Mouse (Mus musculus): Measurements from ENCODE around the gene Sos2.
"Not testable (repeated sequence)": the region's sequence is repeated elsewhere in the genome, so short reads cannot be mapped to it uniquely, and the experiment has no call there.

The Sos2 gene

GRCm38 (mm10) chr12:69674576-69675537 lies 6.8 kb downstream of the Sos2 start:
- no peak for DNase-seq

- no peak for DNase-seq
These were observed 7.5 kb downstream of the Sos2 start for GRCm38 (mm10) chr12:69674176-69674575.

GRCm38 (mm10) chr12:69666721-69667120 lies 14.9 kb downstream of the Sos2 start:
- peak; percentile 30 to 58 for DNase-seq

- no peak for DNase-seq
These were observed 20.0 kb downstream of the Sos2 start for GRCm38 (mm10) chr12:69661658-69662057.

DNA sequence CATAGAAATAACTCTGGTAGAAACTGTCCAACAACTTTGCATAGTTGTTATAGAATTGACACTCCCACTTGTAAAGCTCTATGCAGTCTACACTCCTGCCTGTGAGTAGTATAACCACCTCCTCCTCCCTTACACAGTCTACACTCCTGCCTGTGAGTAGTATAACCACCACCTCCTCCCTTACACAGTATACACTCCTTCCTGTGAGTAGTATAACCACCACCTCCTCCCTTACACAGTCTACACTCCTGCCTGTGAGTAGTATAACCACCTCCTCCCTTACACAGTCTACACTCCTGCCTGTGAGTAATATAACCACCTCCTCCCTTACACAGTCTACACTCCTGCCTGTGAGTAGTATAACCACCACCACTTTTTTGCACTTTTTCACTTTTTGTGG lies 27.7 kb downstream of the Sos2 start:
- DNase-seq: not testable (repeated sequence)

- no peak for DNase-seq
These were observed 32.1 kb downstream of the Sos2 start for GRCm38 (mm10) chr12:69649511-69649910.

DNA sequence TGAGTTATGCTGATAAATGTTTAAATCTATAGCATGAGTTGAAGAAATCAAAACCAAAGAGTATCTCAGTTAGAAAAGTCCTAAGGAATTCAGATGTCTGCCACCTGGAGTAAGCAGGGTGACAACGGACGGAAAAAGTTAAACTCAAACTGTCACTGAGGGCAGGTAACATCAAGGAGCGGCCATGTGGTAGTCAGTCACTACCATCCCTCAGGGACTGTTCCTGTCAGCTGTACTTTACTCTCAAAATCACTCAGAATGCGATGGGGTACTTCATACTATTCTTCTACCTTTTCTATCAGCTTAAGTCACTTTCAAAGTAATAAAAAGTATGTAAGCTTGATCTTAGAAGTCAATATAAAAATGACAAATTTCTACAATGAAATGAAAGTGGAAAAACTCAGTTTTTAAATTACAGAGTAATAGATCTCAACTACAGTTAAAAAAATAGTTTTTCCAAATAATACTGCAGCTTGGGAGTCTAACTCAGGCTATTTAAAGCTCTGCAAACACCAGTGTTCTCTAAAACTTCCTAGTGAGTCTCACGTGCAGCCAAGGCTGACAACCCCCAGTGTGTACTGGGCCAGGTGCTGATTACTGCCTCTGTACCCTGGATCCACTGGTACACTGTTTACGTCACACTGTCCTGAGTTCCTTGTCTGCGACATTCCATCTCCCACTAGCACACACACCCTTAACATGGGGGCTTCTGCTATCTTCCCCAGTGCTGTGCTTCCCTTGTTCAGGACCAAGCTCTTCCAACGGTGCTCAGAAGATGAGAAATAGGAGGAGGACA lies 35.6 kb downstream of the Sos2 start:
- DNase-seq: no peak

GRCm38 (mm10) chr12:69644877-69645276 lies 36.8 kb downstream of the Sos2 start:
- DNase-seq: peak in 1 of 2 experiments; percentile 44

DNA sequence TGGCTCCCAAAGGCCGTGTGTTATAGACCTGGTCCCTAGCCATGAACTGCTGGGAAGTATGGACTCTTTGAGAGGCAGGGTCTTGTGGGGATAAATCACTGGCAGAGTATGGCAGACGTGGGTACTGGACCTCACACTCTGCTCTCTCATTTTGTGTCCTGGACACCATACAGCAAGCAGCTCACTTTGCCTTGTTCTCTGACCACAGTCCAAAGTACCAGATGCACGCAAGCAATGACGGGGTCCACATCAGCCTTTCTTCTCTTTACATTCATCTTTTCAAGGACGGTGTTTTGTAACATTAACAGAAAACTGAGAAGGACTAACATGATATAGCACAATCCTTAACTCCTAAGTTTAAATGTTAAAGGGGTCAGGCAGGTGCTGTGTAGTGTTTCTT lies 38.8 kb downstream of the Sos2 start:
- no peak for DNase-seq

DNA sequence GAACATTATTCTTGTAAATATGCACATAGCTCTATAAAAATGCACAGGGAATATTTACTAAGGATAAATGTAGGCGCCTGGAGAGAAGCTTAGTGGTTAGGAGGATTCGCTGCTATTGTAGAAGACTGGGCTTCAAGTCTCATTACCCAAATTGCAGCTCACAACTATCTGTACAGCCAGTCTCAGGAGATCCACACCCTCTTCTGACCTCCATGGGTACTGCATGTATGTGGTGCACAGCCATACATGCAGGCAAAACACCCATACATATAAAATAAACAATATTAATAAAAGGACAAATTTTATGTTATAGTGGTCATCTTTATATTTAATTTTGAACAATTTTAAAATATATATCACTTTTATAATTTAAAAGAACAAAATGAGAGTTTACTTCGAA lies 46.9 kb downstream of the Sos2 start:
- peak in 1 of 2 experiments; percentile 43 for DNase-seq

DNA sequence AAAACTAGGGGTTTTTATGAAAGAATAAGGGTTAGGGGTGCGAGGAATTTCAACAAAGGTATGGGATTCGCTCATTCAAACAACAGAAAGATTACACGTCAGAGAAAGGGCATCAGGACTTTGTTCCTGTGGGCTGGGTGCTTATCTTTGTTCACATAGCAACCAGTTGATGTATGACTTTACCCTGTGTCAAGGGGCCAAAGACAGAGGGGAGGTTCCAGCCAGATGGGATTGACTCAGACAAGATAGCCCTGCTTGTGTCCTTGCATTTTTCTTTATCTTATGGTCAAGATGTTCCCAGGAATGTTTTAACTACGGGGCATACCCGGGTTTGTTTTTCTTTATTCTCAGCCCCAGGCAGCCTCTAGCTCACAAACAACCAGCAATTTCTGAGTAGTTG lies 63.1 kb downstream of the Sos2 start:
- DNase-seq: not testable (repeated sequence)

GRCm38 (mm10) chr12:69604367-69604766 lies 77.3 kb downstream of the Sos2 start:
- DNase-seq: no peak

DNA sequence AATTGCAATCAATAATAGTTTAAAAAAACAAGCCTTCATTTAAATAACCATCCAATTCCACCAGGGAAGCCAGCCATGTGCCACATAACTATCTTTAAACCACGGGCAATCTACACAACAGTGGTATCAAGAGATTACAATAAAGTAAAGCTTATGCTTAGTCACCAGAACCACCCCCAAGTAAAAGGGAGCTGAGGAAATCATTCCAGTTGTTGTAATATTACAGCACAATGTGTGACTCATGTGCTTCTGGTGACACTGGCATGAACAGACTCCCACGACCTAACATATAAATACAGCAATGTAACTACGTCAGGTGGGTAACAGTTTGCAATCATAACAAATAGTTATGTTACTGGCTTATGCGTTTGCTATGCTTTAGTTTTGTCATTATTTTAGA lies 84.2 kb downstream of the Sos2 start:
- no peak for DNase-seq

- DNase-seq: no peak
These were observed 88.5 kb downstream of the Sos2 start for GRCm38 (mm10) chr12:69593130-69593529.

DNA sequence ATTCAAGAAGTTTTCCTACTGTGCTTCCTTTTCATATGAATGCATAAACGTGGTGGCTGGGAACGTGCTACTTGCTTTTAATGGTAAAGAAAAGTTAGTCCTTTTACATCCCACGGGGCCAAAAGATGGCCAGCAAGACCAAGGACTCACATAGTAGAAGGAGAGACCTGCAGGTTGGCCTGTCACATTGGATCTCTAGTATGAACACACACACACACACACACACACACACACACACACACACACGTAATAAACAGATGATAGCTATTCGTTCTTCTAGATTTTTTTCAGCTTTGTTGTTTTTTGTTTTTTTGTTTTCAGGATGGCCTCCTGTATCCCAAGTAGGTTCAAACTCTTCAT lies 98.4 kb downstream of the Sos2 start:
- DNase-seq: no peak

- peak; percentile 91 to 93 for DNase-seq
These were observed 98.9 kb downstream of the Sos2 start, which contains the start of gene Vcpkmt for GRCm38 (mm10) chr12:69582613-69583269. Vcpkmt (minus strand) TSS chr12:69583028.

GRCm38 (mm10) chr12:69582216-69582612 lies 99.4 kb downstream of the Sos2 start:
- no peak for DNase-seq

DNA sequence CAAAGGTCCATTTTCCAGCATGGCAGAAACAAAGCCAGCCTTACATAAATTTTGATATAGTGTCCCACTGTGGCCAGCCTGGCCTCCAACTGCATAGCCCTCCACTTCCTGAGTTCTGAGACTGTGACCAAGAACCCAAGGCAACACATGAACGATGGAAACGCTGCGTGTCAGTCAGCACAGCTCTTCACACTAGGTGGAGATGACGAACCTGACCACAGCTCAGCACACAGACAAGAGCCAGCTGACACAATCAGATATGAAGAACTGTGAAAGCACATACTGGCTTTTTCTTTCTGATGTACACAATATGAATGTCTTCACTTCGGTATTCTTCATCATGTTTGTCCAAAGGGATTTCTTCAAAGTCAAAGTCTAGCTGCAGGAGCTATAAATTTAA lies 102.0 kb downstream of the Sos2 start:
- no peak for DNase-seq

- DNase-seq: no peak
These were observed 105.5 kb downstream of the Sos2 start for GRCm38 (mm10) chr12:69576120-69576627.

DNA sequence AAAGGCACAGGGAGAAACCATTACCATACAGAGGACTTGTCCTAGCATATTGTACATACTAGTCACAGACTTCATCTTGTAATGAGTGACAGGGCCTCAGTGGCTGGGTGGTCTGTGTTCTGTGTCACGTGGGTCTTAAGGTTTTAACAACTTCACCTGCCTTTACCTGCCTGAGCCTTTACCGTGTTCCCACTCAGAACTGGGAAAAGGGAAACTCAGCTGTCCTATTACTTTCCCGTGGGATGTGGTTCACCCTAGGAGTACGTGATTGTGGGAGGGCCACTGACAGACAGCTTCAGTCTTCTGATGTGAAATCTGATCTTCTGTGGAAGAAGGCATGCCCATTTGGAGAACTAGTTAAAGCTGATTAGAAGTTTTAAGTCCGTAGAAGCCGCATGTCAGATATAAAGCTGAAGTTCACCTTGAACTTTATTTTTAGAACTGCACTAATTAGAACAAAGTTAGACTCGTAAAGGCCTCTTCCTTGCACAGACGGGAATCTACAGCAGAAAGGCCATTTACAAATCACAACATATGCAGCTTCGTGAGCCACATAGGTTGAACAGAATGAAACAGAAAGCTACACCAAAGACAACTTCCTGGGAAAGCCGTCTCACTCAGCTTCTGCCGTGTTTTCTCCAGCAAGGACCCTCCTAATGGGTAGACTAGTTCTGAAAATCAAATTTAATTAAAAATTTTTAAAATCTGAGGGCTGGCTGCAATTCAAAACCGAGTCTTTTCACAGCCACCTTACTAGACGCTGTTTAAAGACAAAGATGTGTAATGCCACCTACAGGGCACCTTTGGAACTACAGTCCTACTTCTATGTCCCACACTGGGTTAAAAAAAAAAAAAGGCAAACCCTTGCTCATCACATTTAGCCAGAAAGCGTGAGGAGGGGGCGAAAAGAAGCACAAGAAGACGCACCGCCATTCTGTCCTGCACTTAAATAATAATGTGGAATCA lies 107.5 kb downstream of the Sos2 start:
- peak in 1 of 2 experiments; percentile 85 for DNase-seq

DNA sequence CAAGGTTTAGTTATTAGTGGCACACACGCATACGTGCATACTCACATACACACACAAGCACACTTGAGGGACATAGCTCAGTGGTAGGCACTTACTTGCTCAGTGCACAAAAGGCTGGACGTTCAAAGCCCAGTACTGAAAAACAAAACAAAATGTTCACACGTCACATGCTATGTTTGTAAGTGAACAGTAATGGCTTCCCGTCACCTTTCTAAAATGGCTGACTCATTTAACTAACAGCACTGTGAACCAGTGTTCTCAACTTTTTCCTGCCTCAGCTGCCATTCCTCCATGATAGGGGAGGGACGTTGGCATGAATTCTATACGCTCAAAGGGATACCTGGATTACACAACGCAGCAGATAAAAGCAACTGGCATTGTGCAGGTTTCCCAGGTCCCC lies 108.4 kb downstream of the Sos2 start:
- no peak for DNase-seq

DNA sequence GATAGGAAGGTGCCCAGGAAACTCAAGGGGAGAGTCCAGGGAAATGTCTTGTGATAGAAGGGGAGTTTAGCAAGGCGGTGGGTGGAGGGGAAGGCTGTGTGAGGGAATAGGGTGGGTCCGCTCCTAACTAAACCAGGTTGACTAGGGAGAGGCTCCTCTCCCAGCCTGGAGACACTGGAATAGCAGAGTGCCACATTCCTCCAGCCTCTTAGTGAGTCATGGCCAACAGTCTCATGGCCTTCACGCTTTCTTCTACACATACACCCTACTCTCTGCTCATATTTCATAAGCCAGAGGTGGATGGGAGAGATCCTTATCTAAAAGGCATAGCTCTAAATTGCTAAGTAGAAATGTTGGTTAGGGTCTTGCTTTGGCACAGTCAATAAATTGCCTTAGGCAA lies 111.7 kb downstream of the Sos2 start:
- DNase-seq: no peak

All from lung, postnatal 4 days (tissue).